Mouse (Mus musculus): ENCODE data around the gene Nbea. TPM values are rescaled to one million over a fixed set of nuclear protein-coding genes. Genes with fewer than 3 reads are reported as not detected.

Gene Nbea
- total and polyA plus RNA-seq, 3 experiments, result 0.04 to 0.27 TPM; not detected in 1

GRCm38 (mm10) chr3:55890574-55890973 is 292.9 kb downstream of the Nbea start:
- no peak for TF ChIP-seq POLR2A (IDR thresholded peaks at IDR 0.05; ENCODE audit: control insufficient read depth in 1 of 2, insufficient read depth in 1 of 2, low read depth in 1 of 2, low read length in 2 of 2, poor library complexity in 1 of 2)
- no peak for TF ChIP-seq BHLHE40 (IDR thresholded peaks at IDR 0.05; ENCODE audit: borderline replicate concordance, low read depth, low read length)
- TF ChIP-seq SIN3A (IDR thresholded peaks at IDR 0.05; ENCODE audit: low read length), result no peak
- TF ChIP-seq HCFC1 (IDR thresholded peaks at IDR 0.05; ENCODE audit: low read depth, low read length), result no peak
- Histone ChIP-seq H3K27ac (ENCODE audit: control insufficient read depth, low read depth, low read length) (no peak overlapping the region), H3K4me1 (ENCODE audit: control insufficient read depth in 1 of 2, insufficient read depth in 2 of 2, low read length in 2 of 2) (no peaks in the 10 kb centered on the region)

GRCm38 (mm10) chr3:55889227-55889626 is 294.3 kb downstream of the Nbea start:
- no peaks in the 10 kb centered on the region for H3K4me1 ChIP-seq (ENCODE audit: control insufficient read depth in 1 of 2, insufficient read depth in 2 of 2, low read length in 2 of 2)
- H3K9me3 ChIP-seq (replicated peaks; ENCODE audit: insufficient read depth, low read length), result no peaks in the 10 kb centered on the region
- TF ChIP-seq TAL1 (IDR thresholded peaks at IDR 0.05; ENCODE audit: low read length) (no peak), NRF1 (IDR thresholded peaks at IDR 0.05; ENCODE audit: insufficient read depth, low read depth, low read length, poor library complexity, severe bottlenecking) (no peak), POLR2AphosphoS5 (IDR thresholded peaks at IDR 0.05; ENCODE audit: borderline replicate concordance, low read depth, low read length) (no peak), MAFK (IDR thresholded peaks at IDR 0.05; ENCODE audit: borderline replicate concordance, low read depth, low read length) (no peak), MAX (IDR thresholded peaks at IDR 0.05; ENCODE audit: low read length) (no peak), TBP (IDR thresholded peaks at IDR 0.05; ENCODE audit: low read depth, low read length) (no peak), GATA1 (IDR thresholded peaks at IDR 0.05; ENCODE audit: low read depth, low read length) (no peak), MYC (IDR thresholded peaks at IDR 0.05; ENCODE audit: low read depth, low read length) (no peak), POLR2AphosphoS2 (IDR thresholded peaks at IDR 0.05; ENCODE audit: low read length) (no peak), SMC3 (IDR thresholded peaks at IDR 0.05; ENCODE audit: low read depth, low read length) (no peak), USF1 (IDR thresholded peaks at IDR 0.05; ENCODE audit: low read depth, low read length) (no peak), E2F4 (IDR thresholded peaks at IDR 0.05; ENCODE audit: borderline replicate concordance, low read depth, low read length) (no peak), ZC3H11A (IDR thresholded peaks at IDR 0.05; ENCODE audit: low read depth, low read length) (no peak), ELF1 (IDR thresholded peaks at IDR 0.05; ENCODE audit: low read depth, low read length) (no peak)
- H3K9ac ChIP-seq (ENCODE audit: control insufficient read depth, low read depth, low read length, poor library complexity, severe bottlenecking), result no peak overlapping the region
- no peaks in the 10 kb centered on the region for H3K36me3 ChIP-seq (ENCODE audit: control insufficient read depth in 1 of 2, insufficient read depth in 2 of 2, low read length in 2 of 2)
- no peaks in the 10 kb centered on the region for H3K79me2 ChIP-seq (ENCODE audit: control insufficient read depth, insufficient read depth, low read length, poor library complexity)
- no peak for DNase-seq (ENCODE audit: low read depth, low spot score)
- no peak overlapping the region for H3K4me3 ChIP-seq (ENCODE audit: control insufficient read depth in 1 of 2, insufficient read depth in 1 of 2, low read depth in 2 of 2, low read length in 2 of 2)
- H3K27ac ChIP-seq (ENCODE audit: control insufficient read depth, low read depth, low read length), result no peak overlapping the region
- H3K27me3 ChIP-seq (ENCODE audit: control insufficient read depth in 1 of 2, insufficient read depth in 2 of 2, low read length in 2 of 2), result no peaks in the 10 kb centered on the region; a peak in 1 of 4 replicates

More at GRCm38 (mm10) chr3:55890574-55890973, 292.9 kb downstream of the Nbea start:
- no peaks in the 10 kb centered on the region for H3K79me2 ChIP-seq (ENCODE audit: control insufficient read depth, insufficient read depth, low read length, poor library complexity)
- H3K36me3 ChIP-seq (ENCODE audit: control insufficient read depth in 1 of 2, insufficient read depth in 2 of 2, low read length in 2 of 2), result no peaks in the 10 kb centered on the region
- H3K27me3 ChIP-seq (ENCODE audit: control insufficient read depth in 1 of 2, insufficient read depth in 2 of 2, low read length in 2 of 2), result no peaks in the 10 kb centered on the region; a peak in 1 of 4 replicates
- no peak for DNase-seq (ENCODE audit: low read depth, low spot score)
- H3K9ac ChIP-seq (ENCODE audit: control insufficient read depth, low read depth, low read length, poor library complexity, severe bottlenecking), result no peak overlapping the region
- H3K9me3 ChIP-seq (replicated peaks; ENCODE audit: insufficient read depth, low read length), result no peaks in the 10 kb centered on the region
- no peak overlapping the region for H3K4me3 ChIP-seq (ENCODE audit: control insufficient read depth in 1 of 2, insufficient read depth in 1 of 2, low read depth in 2 of 2, low read length in 2 of 2)
